Mouse (Mus musculus) testis, adult 2 months (tissue): ENCODE measurements at regions not wholly inside any gene's neighbourhood (a gene's known extent, or its start where the extent isn't known, plus 50 kb on each side); places are given as distances from the start of the nearest gene placed in this dataset.

Source experiments
- H3K27ac ChIP-seq: fragments of 200-500 bp; 2 replicates; pipeline ENCODE4 v1.5.1; 2012; ENCODE audit warnings: low read depth, low read length; ENCODE audit not compliant: control insufficient read depth, insufficient read depth
- H3K27me3 ChIP-seq: fragments of 200-500 bp; 2 replicates; pipeline ENCODE4 v1.6.1; 2012; ENCODE audit warnings: mild to moderate bottlenecking, low read length, moderate library complexity; ENCODE audit not compliant: control insufficient read depth, insufficient read depth
- H3K36me3 ChIP-seq: fragments of 200-500 bp; 2 replicates; pipeline ENCODE4 v1.6.1; 2012; ENCODE audit warnings: mild to moderate bottlenecking, low read length; ENCODE audit not compliant: control insufficient read depth, insufficient read depth
- H3K4me1 ChIP-seq: fragments of 200-500 bp; 2 replicates; pipeline ENCODE4 v1.6.1; 2012; ENCODE audit warnings: low read length; ENCODE audit not compliant: control insufficient read depth, insufficient read depth
- H3K4me3 ChIP-seq: fragments of 200-500 bp; 2 replicates; pipeline ENCODE4 v1.5.1; 2012; ENCODE audit warnings: low read depth, mild to moderate bottlenecking, low read length, moderate library complexity, mixed read lengths; ENCODE audit not compliant: control insufficient read depth
- CTCF ChIP-seq: fragments of 200-500 bp; IDR thresholded peaks from 2 replicates; pipeline ENCODE4 v1.5.1; 2012; ENCODE audit warnings: low read depth, mild to moderate bottlenecking, inconsistent platforms, low read length, moderate library complexity; ENCODE audit not compliant: control insufficient read depth, insufficient read depth, insufficient replicate concordance
- POLR2A ChIP-seq: fragments of 200-500 bp; IDR thresholded peaks from 2 replicates; pipeline ENCODE4 v1.6.1; 2012; ENCODE audit warnings: low read depth, mild to moderate bottlenecking, inconsistent platforms, low read length, moderate library complexity; ENCODE audit not compliant: control insufficient read depth

DNA sequence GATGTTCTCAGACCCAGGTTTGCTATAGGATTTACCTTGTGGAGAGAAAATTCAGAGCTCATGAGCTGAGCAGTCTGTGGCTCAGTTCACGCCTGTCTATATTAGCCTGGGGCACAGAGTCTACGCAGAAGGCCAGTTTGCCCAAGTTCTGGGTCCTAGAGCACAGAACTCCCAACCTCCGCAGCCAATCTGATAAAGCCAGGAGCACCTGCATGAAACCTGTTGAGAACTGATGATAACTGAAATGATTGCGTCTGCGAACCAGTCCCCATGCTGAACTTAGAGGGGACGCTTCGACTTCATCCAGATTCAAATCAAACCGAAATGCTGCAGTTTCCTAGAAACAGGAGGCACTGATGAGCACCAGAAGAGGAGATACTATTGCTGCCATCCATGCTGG, 229.0 kb upstream of the Zfp637 start:
- TF ChIP-seq CTCF (no peak), POLR2A (no peak)
- Histone ChIP-seq H3K27me3 (no peaks in the 10 kb centered on the region), H3K4me3 (no peak overlapping the region), H3K4me1 (no peaks in the 10 kb centered on the region), H3K27ac (no peak overlapping the region), H3K36me3 (no peaks in the 10 kb centered on the region)

DNA sequence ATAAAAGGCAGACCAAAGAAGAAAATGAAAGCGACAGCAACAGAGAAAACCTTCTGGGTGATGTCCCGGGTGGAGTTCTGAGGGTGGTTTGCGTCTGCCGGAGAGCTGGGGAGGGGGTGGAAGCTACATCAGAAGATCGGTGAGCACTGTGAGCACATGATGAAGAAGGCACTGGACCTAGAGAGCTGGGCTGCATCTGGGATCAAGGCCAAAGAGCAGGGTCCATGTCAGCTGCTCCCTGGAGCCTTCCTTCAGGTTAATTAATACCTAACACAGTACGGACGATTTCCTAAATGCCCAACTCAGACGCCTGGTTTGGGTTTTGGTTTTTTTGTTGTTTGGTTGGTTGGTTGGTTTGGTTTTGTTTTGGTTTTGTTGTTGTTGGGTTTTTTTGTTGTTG, 228.6 kb upstream of the Zfp637 start:
- Histone ChIP-seq H3K27me3 (no peaks in the 10 kb centered on the region), H3K36me3 (no peaks in the 10 kb centered on the region), H3K27ac (no peak overlapping the region), H3K4me1 (no peaks in the 10 kb centered on the region), H3K4me3 (no peak overlapping the region)
- TF ChIP-seq POLR2A, result no peak
- no peak for TF ChIP-seq CTCF

DNA sequence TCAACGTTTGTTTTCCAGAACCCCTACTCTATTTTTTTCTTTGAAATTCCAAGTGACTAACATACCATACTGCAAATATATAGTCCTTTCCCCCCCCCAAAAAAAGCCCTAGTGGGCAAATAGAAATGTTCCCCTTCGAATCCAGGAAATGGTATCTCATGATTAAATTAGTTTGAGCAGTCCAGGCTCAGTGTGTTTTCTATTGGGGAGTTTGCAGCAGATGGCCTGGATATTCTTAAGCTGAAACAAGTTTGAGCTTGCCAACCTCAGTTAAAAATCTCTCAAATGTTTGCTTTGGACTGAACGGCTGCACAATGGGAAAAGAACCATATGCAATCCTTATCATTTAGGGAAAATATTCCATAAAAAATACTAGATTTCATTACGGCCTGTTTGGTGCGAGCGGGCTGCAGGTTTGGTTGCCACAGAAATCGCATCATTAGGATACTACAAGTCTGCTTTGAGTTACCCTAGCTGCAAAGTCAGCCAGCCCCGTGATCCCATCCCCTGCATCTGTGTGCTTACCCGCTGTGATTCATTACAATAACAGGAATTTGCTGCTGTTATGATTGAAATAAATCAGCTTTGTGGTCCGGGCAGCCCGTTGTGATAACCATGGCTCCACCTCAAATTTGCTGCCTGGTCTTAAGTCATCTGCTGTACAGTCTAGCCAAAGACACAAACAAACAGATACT, 227.2 kb upstream of the Zfp637 start:
- no peaks in the 10 kb centered on the region for H3K4me1 ChIP-seq

DNA sequence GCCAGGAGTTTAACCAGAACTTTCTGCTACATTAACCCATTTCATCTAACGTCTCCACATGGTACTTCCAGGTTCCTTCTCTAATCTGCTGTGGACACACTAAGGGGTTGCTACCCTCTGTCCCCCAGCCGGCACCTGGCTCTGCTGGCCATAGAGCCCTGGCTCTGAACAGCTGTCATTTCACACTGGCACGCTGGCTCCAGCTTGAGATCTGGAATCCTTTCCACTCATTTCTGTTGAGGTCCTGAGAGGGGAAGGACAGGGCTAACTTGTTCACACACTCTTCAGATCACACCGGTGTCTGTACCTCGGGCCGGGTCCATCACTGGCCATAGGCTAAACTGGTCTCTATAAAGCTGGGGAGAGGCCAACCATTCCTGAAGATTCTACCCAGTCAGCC, 226.6 kb upstream of the Zfp637 start:
- Histone ChIP-seq H3K36me3 (no peaks in the 10 kb centered on the region), H3K4me1 (no peaks in the 10 kb centered on the region), H3K4me3 (no peak overlapping the region), H3K27ac (no peak overlapping the region), H3K27me3 (no peaks in the 10 kb centered on the region)
- TF ChIP-seq POLR2A (no peak), CTCF (no peak)

More for the DNA sequence above, 227.2 kb upstream of the Zfp637 start:
- no peaks in the 10 kb centered on the region for H3K27me3 ChIP-seq
- no peak overlapping the region for H3K27ac ChIP-seq
- no peaks in the 10 kb centered on the region for H3K36me3 ChIP-seq
- H3K4me3 ChIP-seq, result no peak overlapping the region
- TF ChIP-seq POLR2A, result no peak
- TF ChIP-seq CTCF, result no peak

DNA sequence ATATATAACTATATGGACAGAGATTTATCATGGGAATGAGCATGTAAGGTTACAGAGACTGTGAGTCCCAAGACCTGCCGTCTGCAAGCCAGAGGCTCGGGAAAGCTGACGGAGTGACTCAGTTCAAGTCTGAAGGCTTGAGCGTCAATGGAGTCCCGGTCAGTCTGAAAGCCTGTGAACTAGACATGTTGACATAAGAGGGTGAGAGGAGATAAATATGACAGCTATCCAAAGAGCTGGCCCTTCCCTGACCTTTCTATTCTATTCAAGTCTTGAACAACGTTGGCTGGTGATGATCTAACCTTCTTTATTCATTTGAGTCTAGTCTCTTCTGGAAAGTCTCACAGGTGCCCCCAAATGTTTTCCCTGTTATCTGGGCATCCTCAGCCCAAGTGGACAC, 223.8 kb upstream of the Zfp637 start:
- Histone ChIP-seq H3K36me3 (no peaks in the 10 kb centered on the region), H3K4me1 (no peaks in the 10 kb centered on the region), H3K27ac (no peak overlapping the region), H3K4me3 (no peak overlapping the region), H3K27me3 (no peaks in the 10 kb centered on the region)
- TF ChIP-seq CTCF (no peak), POLR2A (no peak)

- Histone ChIP-seq H3K36me3 (no peaks in the 10 kb centered on the region), H3K27me3 (no peaks in the 10 kb centered on the region), H3K27ac (no peak overlapping the region), H3K4me1 (no peaks in the 10 kb centered on the region), H3K4me3 (no peak overlapping the region)
- TF ChIP-seq POLR2A (no peak), CTCF (no peak)
These were observed 223.0 kb upstream of the Zfp637 start for GRCm38 (mm10) chr6:117617951-117618350.

DNA sequence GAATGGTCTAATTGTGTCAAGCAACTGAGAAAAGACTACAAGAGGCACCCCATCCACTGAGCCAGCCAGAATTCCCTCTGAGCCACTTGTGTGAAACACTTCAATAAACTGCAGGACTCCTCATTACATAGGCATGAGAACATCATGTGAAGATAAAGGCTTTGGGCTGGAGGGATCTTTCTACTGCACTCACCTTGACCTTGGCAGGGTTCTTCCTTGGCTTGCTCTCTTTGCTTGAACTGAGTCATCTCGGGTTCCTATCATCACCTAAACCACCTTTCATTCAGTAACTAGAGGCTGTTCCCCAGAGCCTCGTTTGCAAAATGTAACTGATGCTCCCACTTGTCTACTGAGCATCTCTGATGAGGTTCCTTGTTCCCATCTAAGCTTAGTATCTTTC, 221.4 kb upstream of the Zfp637 start:
- no peak overlapping the region for H3K27ac ChIP-seq
- no peak overlapping the region for H3K4me3 ChIP-seq
- no peaks in the 10 kb centered on the region for H3K27me3 ChIP-seq
- no peak for TF ChIP-seq POLR2A
- TF ChIP-seq CTCF, result no peak
- H3K4me1 ChIP-seq, result no peaks in the 10 kb centered on the region
- no peaks in the 10 kb centered on the region for H3K36me3 ChIP-seq

GRCm38 (mm10) chr6:117622446-117622845, 218.5 kb upstream of the Zfp637 start:
- Histone ChIP-seq H3K4me1 (no peaks in the 10 kb centered on the region), H3K36me3 (no peaks in the 10 kb centered on the region), H3K27ac (no peak overlapping the region), H3K27me3 (no peaks in the 10 kb centered on the region), H3K4me3 (no peak overlapping the region)
- TF ChIP-seq POLR2A (no peak), CTCF (no peak)
